Mouse (Mus musculus) c-Kit-positive CD71-positive TER-119-positive erythroid progenitor cells, embryonic 14.5 days (primary cell): Measurements from ENCODE around the gene Col4a2.

Experiments
- DNase-seq: peaks from one replicate; pipeline ENCODE4 v3.0.0-alpha.2; 2013; ENCODE audit warnings: low spot score

Col4a2 gene

GRCm38 (mm10) chr8:11359846-11360245, 47.2 kb downstream of the Col4a2 start:
- no peak for DNase-seq

DNA sequence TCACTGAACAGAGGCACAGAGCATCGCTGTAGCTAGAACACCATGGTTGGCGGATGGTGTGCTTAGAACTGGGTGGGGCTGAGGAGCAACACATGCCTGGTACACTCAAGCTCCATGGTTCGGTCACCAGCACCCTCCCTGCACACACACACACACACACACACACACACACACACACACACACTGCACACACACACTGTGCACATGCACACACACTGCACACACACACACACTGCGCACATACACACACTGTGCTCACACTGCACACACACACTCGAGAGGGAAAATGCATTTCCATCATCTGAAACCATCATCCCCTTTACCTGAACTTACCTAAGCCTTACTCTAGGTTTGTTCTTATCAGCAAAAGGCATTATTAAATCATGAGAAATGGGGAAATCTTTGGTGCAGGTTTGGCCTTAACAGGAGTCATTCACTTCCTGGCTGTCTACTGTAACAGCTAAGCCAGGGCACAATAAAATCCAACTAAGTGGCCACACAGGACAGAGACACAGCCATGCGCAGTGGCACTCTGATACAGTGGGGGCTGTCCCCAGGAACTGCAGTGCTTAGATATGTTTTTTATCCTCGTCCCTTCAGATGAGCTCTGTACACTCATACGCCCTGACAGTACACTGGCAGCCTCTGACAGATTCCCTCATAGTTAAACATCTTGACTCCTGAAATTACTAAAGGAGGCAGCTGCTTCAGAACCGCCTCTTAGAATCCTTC, 49.1 kb downstream of the Col4a2 start:
- DNase-seq: no peak

- no peak for DNase-seq
These were observed 49.9 kb downstream of the Col4a2 start for GRCm38 (mm10) chr8:11362278-11363214.

DNA sequence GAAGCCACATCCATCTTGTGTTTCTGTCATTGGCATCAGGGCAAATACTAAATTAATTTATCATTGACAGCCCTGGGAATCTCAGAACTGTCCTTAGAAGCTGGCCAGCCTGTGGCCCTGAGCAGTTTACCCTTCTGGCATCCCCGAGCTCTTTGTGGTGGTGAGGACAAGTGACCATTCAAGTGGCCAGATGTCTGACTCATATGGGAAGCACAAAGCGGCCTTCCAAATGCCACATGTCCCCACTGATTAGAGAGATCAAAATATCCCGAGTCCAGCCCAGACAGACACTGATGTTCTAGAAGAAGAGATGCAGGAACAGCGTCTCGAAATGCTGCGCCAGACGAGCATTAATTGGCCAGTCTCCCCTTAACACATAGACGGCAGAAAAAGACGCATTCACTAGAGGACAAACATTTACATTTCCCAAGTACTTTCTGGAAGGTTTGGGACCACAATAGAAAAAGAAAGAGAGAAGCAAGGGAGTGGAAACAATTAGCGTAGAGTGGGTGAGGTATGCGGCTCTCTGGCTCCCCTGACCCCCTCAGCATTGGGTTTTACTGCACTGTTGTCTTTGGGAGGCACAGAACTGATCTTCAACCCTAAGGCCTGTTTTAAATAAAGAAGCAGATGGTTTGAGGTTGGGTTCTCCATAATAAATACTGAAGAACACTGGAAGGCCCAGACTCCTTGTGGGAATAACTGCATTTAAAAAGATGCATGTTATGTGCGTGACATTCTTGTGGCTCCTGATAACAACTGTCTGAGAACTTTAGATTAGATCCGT, 50.9 kb downstream of the Col4a2 start:
- DNase-seq: no peak

DNA sequence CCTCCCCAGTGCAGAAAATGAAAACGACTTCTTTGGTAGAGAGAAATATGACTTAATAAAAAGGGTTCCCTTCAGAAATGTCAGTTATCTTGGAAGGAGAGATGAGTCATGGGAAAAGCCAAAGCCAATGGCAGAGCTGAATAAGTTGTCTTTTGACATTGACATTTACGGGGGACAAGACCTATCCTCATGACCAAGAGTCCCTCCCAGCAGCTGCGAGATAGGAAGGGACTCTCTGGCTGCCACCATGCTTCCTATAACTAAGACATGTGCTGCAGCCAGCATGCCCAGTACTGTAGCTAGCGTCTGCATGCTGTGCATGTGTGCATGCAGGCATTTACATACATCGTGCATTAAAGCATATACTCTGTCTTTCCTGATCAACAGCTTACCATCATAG, 53.6 kb downstream of the Col4a2 start:
- DNase-seq: no peak

DNA sequence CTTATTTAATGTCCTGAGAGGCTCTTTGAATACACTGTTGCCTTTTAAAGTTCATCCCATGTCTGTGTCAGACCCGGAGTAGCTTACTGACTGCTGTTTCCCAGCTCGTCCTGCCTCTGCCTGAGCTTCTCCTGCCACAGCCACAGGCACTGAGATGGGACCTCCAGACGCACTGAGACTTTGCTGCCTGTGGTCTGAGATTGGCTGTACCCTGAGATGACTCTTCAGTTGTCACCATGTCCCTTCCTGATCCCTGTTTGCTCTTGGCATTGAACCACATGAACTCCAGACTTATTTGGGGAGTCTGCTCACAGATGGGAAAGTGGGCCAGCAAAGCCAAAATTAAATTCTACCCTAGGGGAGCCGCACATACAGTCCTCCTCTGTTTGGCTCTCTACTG, 54.1 kb downstream of the Col4a2 start:
- no peak for DNase-seq

- DNase-seq: no peak
These were observed 55.1 kb downstream of the Col4a2 start for GRCm38 (mm10) chr8:11367670-11368069.

DNA sequence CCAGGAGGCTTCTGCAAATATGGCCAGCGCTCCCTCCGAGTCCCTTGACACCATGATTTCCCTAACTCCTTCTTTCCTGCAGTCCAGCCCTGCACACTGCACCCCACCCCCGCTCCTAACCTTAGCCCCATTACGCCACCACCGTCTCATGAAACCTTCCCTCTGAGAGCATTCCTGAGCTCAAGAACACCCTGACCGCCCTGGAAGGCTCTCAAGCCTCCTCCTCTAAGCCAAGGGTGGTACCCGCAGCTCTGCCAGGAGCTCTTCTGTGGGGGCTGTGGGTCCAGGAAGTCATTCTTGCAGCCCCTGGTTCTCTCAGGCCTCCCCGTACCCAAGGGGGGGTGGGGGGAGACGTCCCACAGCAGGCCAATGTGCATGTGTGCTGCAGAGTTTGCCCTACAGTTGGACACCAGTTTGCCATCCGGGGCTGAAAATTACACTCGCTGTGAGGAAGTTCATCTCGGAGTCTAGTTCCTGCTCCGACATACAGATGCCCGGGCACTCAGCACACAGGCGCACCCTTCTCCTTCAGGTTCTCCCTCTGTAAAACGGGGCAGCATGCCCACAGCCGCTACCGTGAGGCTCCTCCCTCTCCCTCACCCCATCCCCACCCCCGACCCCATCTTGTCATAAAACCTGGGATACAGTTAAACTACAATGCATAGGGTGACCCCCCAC, 57.1 kb downstream of the Col4a2 start:
- DNase-seq: no peak

GRCm38 (mm10) chr8:11371347-11371746, 58.7 kb downstream of the Col4a2 start:
- DNase-seq: no peak

DNA sequence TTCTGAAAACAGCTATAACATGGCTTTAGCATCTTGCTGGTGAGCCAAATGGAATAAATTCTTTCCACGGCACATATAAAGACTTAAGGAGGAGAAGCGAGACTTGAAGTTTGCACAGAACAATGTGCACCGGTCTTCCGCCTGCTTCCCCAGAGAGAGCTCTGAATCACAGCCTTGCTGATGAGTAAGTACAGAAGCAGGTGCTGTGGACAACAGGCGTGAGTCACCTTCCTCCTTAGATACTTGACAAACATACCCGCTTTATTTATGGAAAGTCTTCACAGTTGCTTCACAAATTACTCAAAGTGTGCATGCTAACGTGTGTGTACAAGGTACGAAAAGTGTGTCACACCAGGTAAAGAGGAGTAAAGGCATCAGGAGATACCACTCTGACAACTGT, 59.5 kb downstream of the Col4a2 start:
- no peak for DNase-seq

DNA sequence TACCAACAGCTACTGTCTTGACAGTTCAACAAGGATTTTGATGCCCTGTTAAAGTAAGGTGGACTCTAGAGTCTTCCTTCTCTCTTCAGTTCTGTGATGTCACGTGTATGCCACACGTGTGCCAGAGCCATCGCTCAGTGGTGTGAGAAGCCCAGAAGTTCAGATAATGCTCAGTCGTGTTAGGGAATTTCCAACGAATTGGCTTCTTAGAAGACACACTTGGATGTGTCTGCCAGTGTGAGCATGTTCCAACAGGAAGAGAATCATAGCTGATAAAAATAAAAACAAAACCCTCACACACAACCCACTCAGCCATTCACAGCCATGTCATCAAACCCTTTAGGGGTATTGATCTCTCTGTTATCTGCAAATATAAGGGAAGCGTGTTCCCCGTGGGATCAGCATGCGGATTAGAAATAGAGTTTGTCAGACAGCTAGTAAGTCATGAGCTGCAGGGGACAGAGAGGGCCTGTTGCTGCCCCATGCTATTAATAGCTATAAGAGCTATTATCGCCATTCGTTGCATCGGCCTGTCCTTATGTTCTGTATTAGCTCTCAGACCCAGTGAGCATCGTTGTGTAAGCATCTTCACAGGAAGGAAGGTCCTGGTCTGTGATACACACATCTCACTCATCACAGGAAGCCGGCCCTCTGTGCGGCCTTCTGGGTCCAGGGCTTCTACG, 61.2 kb downstream of the Col4a2 start:
- DNase-seq: no peak

GRCm38 (mm10) chr8:11374326-11375076, 61.9 kb downstream of the Col4a2 start:
- no peak for DNase-seq

DNA sequence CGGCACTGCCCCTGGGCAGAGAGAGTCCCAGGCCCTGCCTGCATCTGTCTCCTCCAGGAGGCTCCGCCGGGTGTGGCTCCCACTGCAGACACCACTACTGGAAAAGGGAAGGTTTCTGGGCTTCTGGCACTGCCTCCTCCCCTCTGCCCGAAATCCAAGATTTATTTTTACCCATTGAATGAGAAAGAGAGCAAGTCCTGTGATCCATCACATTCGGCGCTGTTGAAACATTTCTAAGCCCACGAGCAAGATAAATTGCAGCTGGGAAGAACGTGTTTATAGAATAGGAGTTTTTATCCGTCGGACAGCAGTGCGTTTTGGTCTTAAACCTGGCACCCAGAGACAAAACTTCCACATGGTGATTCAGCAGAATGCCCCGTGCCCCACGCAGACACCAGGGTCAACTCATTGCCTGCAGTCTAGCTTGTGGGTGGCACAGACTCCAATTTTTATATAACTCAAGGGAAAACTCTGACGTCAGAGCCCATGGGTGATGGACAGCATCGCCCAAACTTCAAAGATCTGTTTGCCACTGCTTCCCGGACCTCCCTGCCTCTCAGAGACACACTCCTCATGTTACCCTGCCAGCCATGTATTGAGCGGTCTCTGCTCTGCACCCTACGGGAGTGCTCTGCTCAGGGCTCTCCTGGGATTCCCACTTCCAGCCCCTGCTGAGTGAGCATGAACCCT, 63.3 kb downstream of the Col4a2 start:
- no peak for DNase-seq

DNA sequence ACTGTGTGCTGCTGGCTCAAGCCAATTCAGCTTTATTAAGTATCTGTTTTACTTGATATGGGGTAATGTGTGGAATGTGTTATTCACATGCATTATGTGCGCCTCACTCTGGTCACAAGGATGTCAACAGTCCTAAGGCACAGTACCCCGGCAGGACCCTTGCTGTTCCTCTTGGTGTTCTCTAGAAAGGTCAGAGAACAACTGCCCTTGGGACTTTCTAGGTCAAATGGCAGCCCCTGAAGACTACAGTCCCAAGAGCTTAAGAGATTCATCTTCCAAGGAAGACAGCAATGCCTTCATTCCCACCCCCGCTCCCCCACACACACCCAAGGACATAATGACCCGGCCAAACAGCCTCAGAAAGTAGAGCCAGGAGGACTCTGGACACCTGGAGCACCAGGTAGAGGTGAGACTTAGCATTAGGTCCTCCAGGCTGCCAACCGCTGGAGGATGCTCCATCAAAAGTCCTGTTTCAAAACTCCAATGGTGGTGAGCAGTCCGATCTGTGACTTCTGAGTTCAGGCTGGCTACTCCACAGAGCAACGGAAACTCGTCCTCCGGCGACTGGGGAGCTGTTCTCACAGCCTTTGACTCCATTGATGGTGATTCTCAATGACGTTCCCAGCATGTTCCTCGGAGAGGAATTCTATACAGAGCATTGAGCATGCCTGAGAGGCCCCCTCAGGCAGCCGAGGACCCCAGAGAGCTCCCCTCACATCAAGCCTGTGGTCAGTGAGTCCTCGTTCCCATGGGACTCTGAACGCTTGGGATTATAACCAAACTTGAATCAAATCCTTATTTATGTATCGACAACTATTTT, 65.0 kb downstream of the Col4a2 start:
- no peak for DNase-seq

DNA sequence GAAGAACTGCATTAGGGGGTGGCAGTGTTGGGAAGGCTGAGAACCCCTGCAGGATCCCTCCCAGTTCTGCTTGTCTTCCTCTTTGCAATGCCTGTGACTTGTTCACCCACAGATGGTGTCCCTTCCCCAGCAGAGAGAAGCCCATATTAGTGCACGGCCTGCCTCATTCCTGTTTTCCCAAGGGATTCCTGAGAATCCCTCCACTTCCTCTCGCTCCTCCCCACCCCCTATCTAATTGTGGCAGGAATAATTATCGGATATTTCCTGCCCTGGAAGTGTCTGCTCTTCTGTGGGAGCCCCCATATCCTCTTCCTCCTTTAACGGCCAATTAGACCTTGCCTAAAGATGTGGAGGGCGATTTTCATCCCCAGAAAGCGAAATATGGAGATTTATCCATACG, 67.0 kb downstream of the Col4a2 start:
- DNase-seq: no peak

DNA sequence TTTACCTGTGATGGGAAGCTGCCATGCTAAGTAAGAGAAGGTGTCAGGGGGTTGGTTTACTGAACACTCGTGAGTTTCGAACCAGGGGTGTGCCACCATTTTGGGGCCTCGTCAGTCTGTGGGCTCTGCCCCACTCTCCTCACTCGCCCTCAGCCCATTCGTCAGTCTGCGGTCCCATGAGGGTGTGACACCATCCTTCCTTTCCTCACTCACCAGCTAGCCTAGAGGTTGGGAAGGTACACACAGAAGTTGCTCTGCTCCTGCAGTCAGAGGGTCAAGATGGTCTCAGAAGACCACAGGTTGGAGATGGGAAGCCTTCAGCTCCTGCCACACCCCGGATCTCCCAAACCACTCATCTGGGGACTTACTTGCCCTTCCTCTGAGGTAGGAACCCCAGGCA, 68.9 kb downstream of the Col4a2 start:
- no peak for DNase-seq

- no peak for DNase-seq
These were observed 69.6 kb downstream of the Col4a2 start for GRCm38 (mm10) chr8:11382059-11382810.

GRCm38 (mm10) chr8:11382933-11383332, 70.3 kb downstream of the Col4a2 start:
- DNase-seq: no peak
